Mouse (Mus musculus) intestine, embryonic 14.5 days (tissue): ENCODE data around the gene Spata5. TPM values are rescaled to one million over a fixed set of nuclear protein-coding genes. Genes with fewer than 3 reads are reported as not detected.

Experiments used
- ATAC-seq: fragments of 200-750 bp; cut with Nextera tagmentation; replicated peaks from 2 replicates; pipeline ENCODE4 v1.8.0; 2017; ENCODE audit warnings: low read depth, moderate number of reproducible peaks, moderate TSS enrichment, moderate library complexity; ENCODE audit not compliant: low FRiP score, low TSS enrichment
- DNase-seq: peaks from one replicate; pipeline ENCODE4 v3.0.0-alpha.2; 2018; ENCODE audit warnings: low spot score
- H3K27ac ChIP-seq: fragments of 300-500 bp; sonication (generic); 2 replicates; pipeline ENCODE4 v1.5.1; 2014; ENCODE audit warnings: low read depth, mild to moderate bottlenecking, control low read depth
- H3K27me3 ChIP-seq: fragments of 300-500 bp; sonication (generic); replicated peaks from 2 replicates; pipeline ENCODE4 v1.6.1; 2014; ENCODE audit warnings: low read length, control low read depth; ENCODE audit not compliant: control insufficient read depth, insufficient read depth
- H3K36me3 ChIP-seq: fragments of 300-500 bp; sonication (generic); 2 replicates; pipeline ENCODE4 v1.6.1; 2014; ENCODE audit warnings: low read length, control low read depth; ENCODE audit not compliant: control insufficient read depth, insufficient read depth
- H3K4me1 ChIP-seq: fragments of 300-500 bp; sonication (generic); replicated peaks from 2 replicates; pipeline ENCODE4 v1.6.1; 2014; ENCODE audit warnings: low read length, control low read depth, mixed read lengths; ENCODE audit not compliant: control insufficient read depth, insufficient read depth
- H3K4me2 ChIP-seq: fragments of 300-500 bp; sonication (generic); 2 replicates; pipeline ENCODE4 v1.6.1; 2014; ENCODE audit warnings: low read length
- H3K4me3 ChIP-seq: fragments of 300-500 bp; sonication (generic); 2 replicates; pipeline ENCODE4 v1.5.1; 2014; ENCODE audit warnings: low read depth, low read length, control low read depth, mixed read lengths
- H3K9ac ChIP-seq: fragments of 300-500 bp; sonication (generic); 2 replicates; pipeline ENCODE4 v1.6.1; 2014; ENCODE audit warnings: mild to moderate bottlenecking, low read length
- H3K9me3 ChIP-seq: fragments of 300-500 bp; sonication (generic); 2 replicates; pipeline ENCODE4 v1.6.1; 2016; ENCODE audit warnings: low read length, control low read depth; ENCODE audit not compliant: control insufficient read depth
- WGBS: fragments of 180-500 bp; shearing (Covaris S2); extraction: QIAGEN DNeasy Blood & Tissue Kit; methylation state at CpG from one replicate; pipeline ENCODE4 v1.1.7; 2014; 5-methylcytosine and 5-hydroxymethylcytosine counted together
- polyA plus RNA-seq: library from polyadenylated mRNA; unstranded; fragments of >200 nt; fragmentation: Nextera tagmentation; extraction: Ambion mirVana; gene quantifications from 2 replicates; pipeline ENCODE4 v1.2.1, GENCODE M21; 2014

Gene Spata5
- polyA plus RNA-seq, 1 experiment from 2014 or later, result 37.6 TPM

GRCm38 (mm10) chr3:37550190-37550589, 130.5 kb downstream of the Spata5 start:
- Histone ChIP-seq H3K27me3 (no peaks in the 10 kb centered on the region), H3K27ac (no peak overlapping the region), H3K9me3 (no peaks in the 10 kb centered on the region), H3K36me3 (no peaks in the 10 kb centered on the region), H3K4me2 (no peak overlapping the region), H3K4me1 (no peaks in the 10 kb centered on the region), H3K9ac (no peak overlapping the region), H3K4me3 (no peak overlapping the region)
- WGBS, result 88% methylated on average over 3 of the region's 3 CpGs
- DNase-seq, result no peak
- no peak for ATAC-seq

DNA sequence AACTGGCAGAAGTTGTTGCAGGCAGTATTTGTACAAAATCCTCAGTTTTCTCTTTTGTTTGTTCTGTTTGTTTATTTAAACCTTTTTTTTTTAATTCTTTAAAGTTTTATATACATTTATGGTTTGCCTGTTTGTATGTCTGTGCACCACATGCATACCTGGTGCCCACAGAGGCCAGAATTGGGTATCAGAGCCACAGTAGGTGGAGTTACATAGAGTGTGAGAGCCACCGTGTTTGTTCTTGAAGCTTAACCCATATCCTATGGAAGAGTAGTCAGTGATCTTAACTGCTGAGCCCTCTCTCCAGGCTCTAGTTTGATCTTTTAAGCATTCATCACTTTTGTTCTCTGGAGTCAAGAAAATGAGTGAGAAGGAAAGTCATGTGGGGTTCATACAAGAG, 130.9 kb downstream of the Spata5 start:
- WGBS, result 63% methylated on average over 1 of the region's 1 CpGs
- Histone ChIP-seq H3K36me3 (no peaks in the 10 kb centered on the region), H3K4me2 (no peak overlapping the region), H3K9ac (no peak overlapping the region), H3K27ac (no peak overlapping the region), H3K9me3 (no peaks in the 10 kb centered on the region), H3K4me3 (no peak overlapping the region), H3K4me1 (no peaks in the 10 kb centered on the region), H3K27me3 (no peaks in the 10 kb centered on the region)
- ATAC-seq (no peak), DNase-seq (no peak)

GRCm38 (mm10) chr3:37551486-37551885, 131.8 kb downstream of the Spata5 start:
- Histone ChIP-seq H3K9ac (no peak overlapping the region), H3K4me3 (no peak overlapping the region), H3K4me1 (peaks cover 7% of the 10 kb centered on the region; the same call in 1 of the 2 replicates), H3K4me2 (no peak overlapping the region), H3K9me3 (no peaks in the 10 kb centered on the region), H3K27ac (no peak overlapping the region), H3K27me3 (no peaks in the 10 kb centered on the region), H3K36me3 (no peaks in the 10 kb centered on the region)
- 85% methylated on average over 1 of the region's 1 CpGs for WGBS
- DNase-seq (no peak), ATAC-seq (no peak)

- Histone ChIP-seq H3K4me2 (no peak overlapping the region), H3K27ac (no peak overlapping the region), H3K36me3 (no peaks in the 10 kb centered on the region), H3K4me1 (peaks cover 10% of the 10 kb centered on the region; the same call in 1 of the 2 replicates), H3K9me3 (no peaks in the 10 kb centered on the region), H3K27me3 (no peaks in the 10 kb centered on the region), H3K9ac (no peak overlapping the region), H3K4me3 (no peak overlapping the region)
- 88% methylated on average over 3 of the region's 3 CpGs for WGBS
- DNase-seq (no peak), ATAC-seq (no peak)
These were observed 132.5 kb downstream of the Spata5 start for GRCm38 (mm10) chr3:37552244-37552643.

GRCm38 (mm10) chr3:37553371-37554033, 133.8 kb downstream of the Spata5 start:
- 92% methylated on average over 1 of the region's 1 CpGs for WGBS
- H3K9ac ChIP-seq, result no peak overlapping the region
- no peak overlapping the region for H3K4me3 ChIP-seq
- no peaks in the 10 kb centered on the region for H3K9me3 ChIP-seq
- no peak overlapping the region for H3K27ac ChIP-seq
- peaks cover 10% of the 10 kb centered on the region; the same call in 1 of the 2 replicates for H3K4me1 ChIP-seq
- no peaks in the 10 kb centered on the region for H3K36me3 ChIP-seq
- no peak for ATAC-seq
- H3K27me3 ChIP-seq, result no peaks in the 10 kb centered on the region
- DNase-seq, result no peak
- no peak overlapping the region for H3K4me2 ChIP-seq

- Histone ChIP-seq H3K27me3 (no peaks in the 10 kb centered on the region), H3K9ac (no peak overlapping the region), H3K36me3 (no peaks in the 10 kb centered on the region), H3K27ac (peak overlapping the region; percentile 69), H3K4me1 (peaks cover 10% of the 10 kb centered on the region; the same call in 1 of the 2 replicates), H3K4me3 (no peak overlapping the region), H3K4me2 (no peak overlapping the region), H3K9me3 (no peaks in the 10 kb centered on the region)
- ATAC-seq (0 out of 2 replicates have a peak, but pooled peaks have one; percentile 36), DNase-seq (no peak)
- WGBS, result 24% methylated on average over 7 of the region's 7 CpGs
These were observed 136.9 kb downstream of the Spata5 start for GRCm38 (mm10) chr3:37556412-37557113.

- peaks cover 10% of the 10 kb centered on the region; the same call in 1 of the 2 replicates for H3K4me1 ChIP-seq
- no peak overlapping the region for H3K4me2 ChIP-seq
- no peak overlapping the region for H3K27ac ChIP-seq
- H3K9ac ChIP-seq, result no peak overlapping the region
- ATAC-seq, result no peak
- no peak overlapping the region for H3K4me3 ChIP-seq
- H3K36me3 ChIP-seq, result no peaks in the 10 kb centered on the region
- H3K27me3 ChIP-seq, result no peaks in the 10 kb centered on the region
- DNase-seq, result no peak
- H3K9me3 ChIP-seq, result no peaks in the 10 kb centered on the region
- WGBS, result 77% methylated on average over 4 of the region's 4 CpGs
These were observed 138.2 kb downstream of the Spata5 start for GRCm38 (mm10) chr3:37557741-37558479.

DNA sequence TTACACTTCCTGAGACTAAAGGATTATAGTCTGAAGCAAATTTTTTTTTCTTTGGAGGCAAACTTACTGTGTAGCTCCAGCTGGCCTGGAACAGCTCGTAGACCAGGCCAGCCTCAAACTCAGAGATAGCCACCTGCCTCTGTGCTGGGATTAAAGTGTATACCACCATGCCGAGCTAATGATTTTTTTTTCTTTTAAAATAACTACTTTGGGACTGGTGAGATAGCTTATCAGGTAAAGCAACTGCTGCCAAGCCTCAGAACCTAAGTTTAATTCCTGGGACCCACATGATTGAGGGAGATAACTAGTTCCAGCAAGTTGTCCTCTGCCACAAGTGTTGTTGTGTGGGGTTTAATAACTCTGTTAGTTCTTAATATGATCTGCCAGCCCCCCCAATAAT, 139.6 kb downstream of the Spata5 start:
- Histone ChIP-seq H3K27ac (no peak overlapping the region), H3K9ac (no peak overlapping the region), H3K4me2 (no peak overlapping the region), H3K27me3 (no peaks in the 10 kb centered on the region), H3K4me1 (peaks cover 10% of the 10 kb centered on the region; the same call in 1 of the 2 replicates), H3K9me3 (no peaks in the 10 kb centered on the region), H3K4me3 (no peak overlapping the region), H3K36me3 (no peaks in the 10 kb centered on the region)
- ATAC-seq (no peak), DNase-seq (no peak)
- WGBS, result 76% methylated on average over 2 of the region's 2 CpGs
